ENCODE assay signal across 12 mouse cellular contexts in the genomic region with DNA sequence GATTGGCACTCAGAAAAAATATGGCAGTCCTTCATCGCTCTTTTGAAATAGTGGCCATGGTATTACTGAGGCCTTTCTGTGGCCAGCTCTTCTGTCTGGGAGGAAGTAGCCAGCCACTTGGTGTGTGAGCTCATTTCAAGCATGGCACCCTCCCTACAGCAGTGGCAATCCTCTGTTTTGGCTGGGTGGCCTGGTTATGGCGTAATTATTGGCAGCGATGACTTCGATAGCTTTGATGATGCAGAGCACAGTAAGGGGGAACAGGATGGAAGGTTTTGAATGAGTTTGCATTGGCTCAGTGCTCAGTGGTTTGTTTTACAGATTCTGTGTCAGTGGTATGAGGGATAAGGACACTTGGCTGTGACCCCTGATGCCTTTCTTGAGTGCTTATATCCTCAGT.
"Had no signal": no experiment of that assay in that cellular context is flagged by ENCODE, and none has a peak within 500 bp of the region (broad histone marks: within the 10 kb centered on the region; RNA-seq: fewer than 3 reads in every experiment).

No protein-coding gene starts in this region.

- H3K27ac ChIP-seq: kidney, embryonic 15.5 days; left cerebral cortex, adult 2 months; liver, embryonic 15.5 days; midbrain, embryonic 10.5 days; neural tube, embryonic 13.5 days had no signal

- H3K4me2 ChIP-seq: kidney, embryonic 15.5 days; liver, embryonic 11.5 days; liver, embryonic 15.5 days; lung, embryonic 14.5 days; neural tube, embryonic 13.5 days had no signal

- H3K4me1 ChIP-seq: kidney, embryonic 15.5 days; liver, embryonic 15.5 days; midbrain, embryonic 10.5 days; neural tube, embryonic 13.5 days had no signal

- H3K4me3 ChIP-seq: kidney, embryonic 15.5 days; left cerebral cortex, adult 2 months; liver, embryonic 15.5 days; midbrain, embryonic 10.5 days; neural tube, embryonic 13.5 days had no signal

- H3K9ac ChIP-seq: kidney, embryonic 15.5 days; liver, embryonic 15.5 days; lung, embryonic 14.5 days; neural tube, embryonic 13.5 days had no signal

- DNase-seq: kidney, adult 2 months; lung, embryonic 14.5 days; lung, postnatal 10 days; lung, postnatal 4 days; midbrain, embryonic 14.5 days; right cerebral cortex, postnatal 25 days had no signal

- H3K27me3 ChIP-seq: kidney, embryonic 15.5 days; liver, embryonic 15.5 days; neural tube, embryonic 13.5 days had no signal

- H3K9me3 ChIP-seq: kidney, embryonic 15.5 days; liver, embryonic 15.5 days; midbrain, embryonic 10.5 days; neural tube, embryonic 13.5 days had no signal
